Mouse (Mus musculus) cerebellum, postnatal 10 days (tissue): ENCODE results near the gene Caly.

Experiments used
- DNase-seq, 2 experiments: peaks; one replicate each; pipeline ENCODE4 v3.0.0; 2021; ENCODE audit warnings: mixed read lengths in 2 of 2

Caly gene

GRCm38 (mm10) chr7:140082242-140082678, at the start of gene Caly:
Gene Caly (minus strand): TSS chr7:140082548.
- peak; percentile 95 for DNase-seq

DNA sequence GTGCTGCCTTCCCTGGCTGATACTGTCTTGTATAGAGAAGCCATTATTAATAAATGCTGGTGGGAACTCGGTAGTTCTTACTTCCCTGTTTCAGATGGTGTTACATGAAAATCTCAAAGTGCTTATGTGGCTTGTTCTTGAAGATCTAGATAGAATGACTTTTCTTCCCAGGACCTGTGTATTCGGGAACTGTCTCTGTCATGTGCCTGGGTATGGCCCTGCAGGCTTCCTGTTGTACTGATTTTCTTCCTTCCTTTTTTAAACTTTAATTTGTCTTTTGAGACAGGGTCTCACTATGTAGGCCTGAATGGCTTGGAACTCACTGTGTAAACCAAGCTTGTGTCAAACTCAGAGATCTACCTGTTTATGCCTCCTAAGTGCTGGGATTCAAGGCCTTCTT, 45.6 kb upstream of the Caly start:
- DNase-seq: no peak

GRCm38 (mm10) chr7:140126934-140127333, 44.6 kb upstream of the Caly start:
- no peak for DNase-seq

DNA sequence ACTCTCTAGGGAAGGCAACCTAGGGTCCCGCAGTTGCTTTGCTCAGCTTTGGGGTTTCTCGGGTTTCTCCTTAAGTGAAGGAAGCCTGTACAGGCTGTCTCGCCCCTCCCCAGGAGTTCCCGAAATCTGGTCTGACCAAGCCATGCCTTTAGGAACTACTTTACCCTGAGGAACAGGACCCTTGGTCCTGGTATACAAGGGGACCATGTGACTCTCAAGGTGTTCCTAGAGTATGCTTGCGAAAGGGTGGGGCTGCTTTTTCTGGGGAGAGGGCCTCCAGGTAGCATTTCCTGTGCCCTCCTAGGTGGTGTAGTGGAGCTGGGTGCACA, 43.6 kb upstream of the Caly start:
- DNase-seq: no peak

GRCm38 (mm10) chr7:140125278-140126021, 43.1 kb upstream of the Caly start:
- DNase-seq: peak; percentile 95 to 97

- DNase-seq: no peak
Measured at GRCm38 (mm10) chr7:140124382-140124781, 42.0 kb upstream of the Caly start.

DNA sequence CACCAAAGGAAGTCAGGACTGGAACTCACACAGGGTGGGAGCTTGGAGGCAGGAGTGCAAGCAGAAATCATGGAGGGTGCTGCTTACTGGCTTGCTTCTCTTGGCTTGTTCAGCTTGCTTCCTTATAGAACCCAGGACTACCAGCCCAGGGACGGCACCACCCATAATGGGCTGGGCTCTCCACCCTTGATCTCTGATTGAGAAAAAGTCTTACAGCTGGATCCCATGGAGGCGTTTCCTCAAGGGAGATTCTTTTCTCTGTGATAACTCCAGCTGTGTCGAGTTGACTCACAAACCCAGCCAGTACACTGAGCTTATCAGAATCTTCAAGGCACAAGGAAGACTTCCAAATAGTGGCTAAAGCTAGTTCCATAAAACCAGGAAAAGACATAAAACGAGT, 40.4 kb upstream of the Caly start:
- no peak for DNase-seq

GRCm38 (mm10) chr7:140121338-140121910, 39.1 kb upstream of the Caly start:
- no peak for DNase-seq

DNA sequence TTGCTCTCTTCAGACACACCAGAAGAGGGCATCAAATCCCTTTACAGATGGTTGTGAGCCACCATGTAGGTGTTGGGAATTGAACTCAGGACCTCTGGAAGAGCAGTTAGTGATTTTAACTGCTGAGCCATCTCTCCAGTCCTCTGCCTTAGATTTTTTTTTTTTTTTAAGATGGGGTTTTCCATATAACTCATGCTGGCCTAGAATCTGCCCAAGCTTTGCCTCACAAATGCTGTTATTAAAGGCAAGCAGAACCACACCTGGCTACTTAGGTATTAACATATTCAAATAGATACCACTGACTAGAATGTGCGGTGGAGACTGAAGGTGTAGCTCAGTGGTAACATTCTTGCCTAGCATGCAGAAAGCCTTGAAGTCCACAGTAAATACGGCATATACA, 38.1 kb upstream of the Caly start:
- no peak for DNase-seq

DNA sequence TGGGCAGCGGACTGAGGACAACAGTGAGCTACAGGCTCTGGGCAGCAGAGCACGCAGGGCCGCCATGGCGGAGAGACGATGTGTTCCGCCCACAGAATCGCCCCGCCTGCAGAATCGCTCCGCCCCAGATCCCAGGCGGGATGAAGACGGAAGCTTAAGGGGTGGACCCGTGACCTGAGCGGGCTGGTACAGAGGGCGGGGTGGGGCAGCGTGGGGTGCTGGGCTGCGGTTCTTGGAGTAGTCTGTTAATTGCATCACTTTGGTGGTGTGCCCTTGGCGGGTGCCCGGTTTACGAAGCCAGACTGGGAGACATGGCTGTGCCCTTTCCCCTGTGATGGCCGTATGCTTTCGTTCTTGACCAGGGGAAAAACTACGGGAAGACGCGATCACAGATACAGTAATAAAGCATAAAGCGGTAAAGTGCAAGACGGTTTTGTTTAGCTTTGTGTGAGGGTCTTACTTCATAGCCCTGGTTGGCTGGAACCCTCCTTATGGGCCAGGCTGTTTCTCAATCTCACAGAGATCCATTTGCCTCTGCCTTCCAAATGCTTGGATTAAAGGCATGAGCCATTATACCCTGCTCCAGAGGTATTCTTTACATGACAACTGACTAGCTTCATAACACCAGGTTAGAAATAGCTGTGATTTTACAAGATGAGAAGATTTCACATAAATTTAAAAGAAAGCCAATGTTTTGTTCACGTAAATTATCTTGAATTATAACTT, 34.1 kb upstream of the Caly start, which contains the start of gene Echs1:
TSS of gene Echs1 (minus strand) at position 148 of the 726 bp plus-strand sequence.
- peak; percentile 90 to 93 for DNase-seq

DNA sequence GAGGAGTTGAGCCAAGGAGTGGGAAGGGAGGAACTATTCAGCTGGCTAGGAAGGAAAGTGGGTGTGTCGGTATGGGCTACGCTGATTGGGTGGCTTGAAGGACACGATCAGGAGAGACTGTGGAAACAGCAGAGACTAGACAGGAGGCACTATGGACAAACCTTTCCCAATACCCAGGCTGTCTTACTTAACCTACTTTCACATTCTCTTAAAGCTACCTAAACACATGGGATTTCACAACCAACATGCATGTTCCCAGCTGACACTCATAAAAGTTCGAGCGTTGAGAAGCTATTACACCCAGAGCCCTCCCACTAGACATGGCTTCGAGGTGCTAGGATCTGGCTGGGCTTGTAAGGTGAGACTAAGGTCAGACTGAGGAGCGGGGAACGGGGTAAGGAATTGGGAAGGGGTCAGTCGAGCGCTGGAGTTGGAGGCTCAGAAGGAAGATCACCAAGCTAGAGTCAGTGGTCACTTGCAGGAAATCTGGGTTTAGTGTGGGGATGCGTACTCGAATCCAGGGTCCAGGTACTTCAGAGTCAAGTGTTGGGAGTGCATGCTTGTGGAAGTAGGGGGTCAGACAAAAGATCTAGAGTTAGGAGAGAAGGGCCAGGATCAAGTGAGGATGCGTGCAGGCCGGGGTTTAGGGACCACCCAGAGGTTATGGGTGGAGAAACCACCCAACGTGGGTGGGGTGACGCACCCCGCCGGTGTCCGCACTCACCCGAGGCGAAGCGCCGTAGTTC, 33.4 kb upstream of the Caly start, which contains the start of gene Paox:
TSS of gene Paox (plus strand) at position 217 of the 746 bp plus-strand sequence.
- DNase-seq: peak; percentile 49 to 52

DNA sequence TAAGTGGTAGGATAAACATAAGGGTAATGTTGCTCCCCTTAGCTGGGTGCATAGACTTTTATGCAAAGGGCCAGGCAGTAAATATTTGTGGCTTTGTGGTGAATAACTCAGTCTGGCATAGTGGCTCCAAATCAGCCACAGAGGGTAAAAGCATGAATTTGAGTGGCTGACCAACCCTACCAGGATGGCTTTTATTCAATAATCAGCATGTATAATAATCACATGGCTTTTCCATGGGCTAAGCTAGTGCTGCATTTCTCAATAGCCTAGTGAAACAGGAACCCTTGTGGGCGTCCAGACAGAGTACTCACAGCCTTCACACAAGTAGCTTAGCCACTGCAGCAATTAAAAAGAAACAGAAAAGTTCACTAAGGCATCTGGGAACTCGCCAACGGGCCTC, 29.6 kb upstream of the Caly start:
- DNase-seq: no peak

DNA sequence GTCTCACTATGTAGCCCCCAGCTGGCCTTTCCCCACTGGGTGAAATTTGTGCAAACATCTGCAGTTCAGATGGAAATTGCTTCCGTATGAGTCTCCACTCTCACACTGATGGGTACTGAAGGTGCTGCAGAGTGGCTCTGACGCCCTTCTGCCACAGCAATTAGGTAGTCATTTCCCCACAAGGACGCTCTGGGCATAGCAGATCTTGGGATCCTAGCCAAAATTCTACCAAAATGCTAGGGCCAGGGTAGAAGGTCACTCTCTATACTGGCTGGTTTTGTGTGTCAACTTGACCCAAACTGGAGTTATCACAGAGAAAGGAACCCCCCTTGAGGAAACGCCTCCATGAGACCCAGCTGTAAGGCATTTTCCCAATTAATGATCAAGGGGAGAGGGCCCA, 21.7 kb upstream of the Caly start:
- DNase-seq: no peak

DNA sequence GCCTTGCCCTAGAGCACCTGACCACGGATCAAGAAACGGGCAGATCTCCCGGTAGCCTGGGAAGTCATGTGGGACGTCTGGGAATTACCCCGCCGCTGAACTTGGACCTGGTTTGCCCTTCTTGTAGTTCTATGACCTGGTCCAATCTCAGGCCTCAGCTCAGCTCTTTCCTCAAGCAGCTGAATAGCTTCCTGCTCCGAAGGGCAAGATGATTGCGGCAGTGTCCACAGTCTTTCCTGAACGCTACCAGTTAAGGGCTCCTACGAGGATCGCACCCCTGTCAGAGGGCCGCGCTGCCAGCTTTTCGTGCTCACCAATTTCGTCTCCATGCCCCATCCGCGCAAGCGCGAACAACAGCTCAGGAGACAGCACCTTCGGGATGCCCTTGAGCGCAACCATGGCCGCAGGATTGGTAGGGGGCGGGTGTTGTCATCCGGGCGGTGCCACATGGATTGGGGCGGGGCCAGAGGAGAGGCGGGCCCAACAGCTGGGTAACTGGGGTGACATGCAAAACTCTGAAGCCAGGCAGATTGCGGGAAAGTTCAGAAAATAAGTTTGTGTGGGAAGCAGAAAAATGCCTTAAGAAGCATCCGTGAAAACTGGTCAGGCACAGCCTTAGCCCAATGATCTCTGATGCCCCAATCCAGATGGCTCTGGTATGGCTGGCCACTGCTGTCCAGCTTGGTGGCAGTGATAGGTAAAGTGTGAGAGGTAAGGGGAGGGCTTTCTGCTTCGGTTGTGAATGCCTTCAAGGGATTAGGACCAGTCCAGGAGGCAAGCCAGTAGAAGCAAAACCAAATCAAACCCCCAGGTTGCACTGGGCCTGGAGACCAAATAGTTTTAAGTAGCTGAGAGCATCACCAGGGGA, 19.9 kb upstream of the Caly start, which contains the start of gene Fuom:
TSS of gene Fuom (minus strand) at position 449 of the 868 bp plus-strand sequence.
- DNase-seq: peak; percentile 81 to 83

DNA sequence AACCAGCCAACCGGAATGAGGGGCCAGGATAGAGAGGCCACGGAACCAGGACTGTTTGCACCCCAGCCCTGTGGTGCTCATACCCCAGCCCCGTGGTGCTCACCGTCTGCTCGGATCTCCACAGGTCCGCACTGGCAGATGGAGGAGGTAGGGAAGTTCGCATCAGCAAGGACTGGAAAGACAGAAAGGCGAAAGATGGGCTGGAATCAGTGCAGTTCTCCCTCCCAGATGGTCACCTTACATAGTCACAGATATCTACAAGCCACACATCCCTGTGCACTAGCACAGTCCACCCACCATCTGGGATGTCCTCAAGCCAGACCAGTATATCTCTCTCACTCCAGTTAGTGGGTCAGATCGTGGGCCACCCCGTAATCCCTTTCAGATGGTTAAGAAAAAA, 19.1 kb upstream of the Caly start:
- DNase-seq: peak; percentile 32 to 42

DNA sequence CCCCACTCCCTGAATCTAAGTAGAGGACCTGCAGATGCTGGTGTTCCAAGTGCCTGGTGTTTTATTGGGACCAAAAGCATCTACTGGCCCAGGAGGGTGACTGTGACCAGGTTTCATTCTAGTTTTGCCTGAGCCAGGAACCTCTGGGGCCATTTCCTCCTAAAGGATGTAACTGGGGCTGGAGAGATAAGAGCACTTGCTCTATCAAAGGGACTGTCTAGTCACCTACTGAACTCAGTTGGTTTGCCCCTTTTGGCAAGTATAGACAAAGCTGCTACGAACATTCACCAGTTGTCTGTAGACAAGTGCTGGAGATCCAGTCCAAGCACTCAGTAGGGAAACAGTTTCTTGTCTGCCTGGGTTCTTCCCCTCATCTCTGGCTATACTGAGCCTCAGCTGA, 16.1 kb upstream of the Caly start:
- no peak for DNase-seq

DNA sequence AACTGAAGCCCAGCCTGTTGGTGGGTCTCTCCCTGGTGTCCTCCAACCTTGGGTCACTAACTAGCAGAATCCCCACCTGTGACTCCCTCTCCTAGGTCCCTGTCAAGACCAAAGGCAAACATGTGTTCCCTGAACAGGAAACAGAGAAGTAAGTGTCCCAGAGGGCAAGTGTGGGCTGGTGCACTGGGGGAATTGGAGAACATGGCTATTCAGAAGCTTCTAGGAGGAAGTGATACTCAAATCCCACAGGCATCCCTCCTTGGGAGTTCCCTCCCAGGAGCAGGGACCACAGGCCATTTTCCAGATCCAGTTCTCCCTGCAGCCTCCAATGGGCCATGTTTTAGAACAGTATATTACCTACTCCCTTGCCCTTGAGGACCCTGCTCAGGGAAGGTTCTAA, 13.7 kb upstream of the Caly start:
- no peak for DNase-seq

DNA sequence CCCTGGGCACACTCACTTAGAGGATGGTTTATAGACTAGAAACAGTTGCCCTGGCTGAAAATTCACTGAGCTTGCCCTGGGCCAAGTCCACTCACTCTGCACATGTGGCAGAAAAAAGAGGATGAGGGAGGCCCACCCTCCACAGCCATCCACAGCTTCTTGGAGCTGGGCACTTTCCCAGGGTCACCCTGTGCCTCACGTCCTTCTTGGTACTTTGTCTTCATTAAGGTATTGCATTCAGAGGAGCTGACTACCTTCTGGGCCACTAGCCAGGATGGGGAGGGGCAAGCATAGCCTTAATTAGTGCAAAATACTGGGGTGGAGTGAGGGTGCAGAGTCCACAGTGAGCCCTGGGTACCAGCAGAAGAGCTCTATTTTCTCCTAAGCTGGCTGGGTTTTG, 13.2 kb upstream of the Caly start:
- DNase-seq: no peak

DNA sequence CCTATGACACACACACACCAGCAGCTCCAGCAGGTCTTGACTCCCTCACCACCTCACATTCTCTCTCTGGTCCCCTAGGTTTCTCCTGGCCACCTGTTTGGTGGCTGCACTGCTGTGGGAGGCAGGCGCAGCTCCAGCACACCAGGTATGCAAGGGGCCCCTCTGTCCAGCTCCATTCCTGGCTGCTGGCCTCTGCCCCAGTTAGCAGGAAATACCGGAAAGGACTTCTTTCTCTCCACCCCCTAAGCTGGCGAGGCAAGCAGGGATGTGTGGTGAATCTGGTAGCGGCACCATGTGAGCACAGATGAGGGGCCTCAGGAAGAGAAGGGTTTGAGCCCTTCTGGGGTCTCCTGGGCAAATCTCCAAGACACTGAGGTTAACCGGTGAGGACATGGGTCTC, 12.6 kb upstream of the Caly start:
- no peak for DNase-seq

DNA sequence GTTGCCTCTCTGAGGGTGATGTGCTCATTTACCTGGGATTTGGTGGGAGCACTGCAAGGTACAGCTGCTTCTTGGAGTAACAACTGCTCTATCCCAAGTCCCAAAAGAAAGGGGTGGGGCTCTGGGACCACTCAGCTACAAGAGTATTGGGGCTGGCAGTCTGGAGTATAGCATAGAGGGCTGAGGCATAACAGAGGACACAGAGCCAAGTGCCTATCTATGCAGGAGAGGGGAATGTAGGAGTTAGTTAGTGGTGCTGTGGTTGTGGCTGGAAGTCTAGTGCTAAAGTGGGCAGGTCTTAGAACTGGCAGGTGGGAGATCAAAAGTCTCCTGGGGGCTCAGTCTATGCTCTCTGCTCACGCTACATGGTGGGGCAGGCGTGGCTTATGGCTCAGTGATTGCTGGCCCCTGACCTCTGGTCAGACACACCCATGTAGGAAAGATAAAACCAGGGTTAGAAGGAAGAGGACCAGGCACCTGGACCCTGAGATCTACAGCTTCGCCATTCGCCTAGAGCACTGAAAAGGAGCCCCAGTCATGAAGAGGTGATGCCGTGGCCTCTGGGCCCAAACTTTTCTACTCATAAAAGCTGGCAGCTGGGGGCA, 10.7 kb upstream of the Caly start, which contains the start of gene Prap1:
TSS of gene Prap1 (plus strand) at position 472 of the 605 bp plus-strand sequence.
- no peak for DNase-seq

- DNase-seq: no peak
Measured at GRCm38 (mm10) chr7:140090601-140091000, 8.3 kb upstream of the Caly start.
